Mouse (Mus musculus): Measurements from ENCODE around the gene Arid3a. TPM values are rescaled to one million over a fixed set of nuclear protein-coding genes. Genes with fewer than 3 reads are reported as not detected.

Arid3a gene
- polyA plus RNA-seq, 1 experiment from 2014 or later = 5.8 TPM

- WGBS (ENCODE audit: insufficient replicate concordance) = under 1% methylated on average over 59 of the region's 59 CpGs
- ATAC-seq (ENCODE audit: low read depth) = no peak
- H3K4me3 ChIP-seq (ENCODE audit: low read depth, low read length) = peak within 1 kb of the TSS; percentile 64
- H3K27me3 ChIP-seq (ENCODE audit: control insufficient read depth, insufficient read depth, low read depth, low read length) = peaks cover 28% of the 10 kb centered on the region
- no peaks in the 10 kb centered on the region; the same call in 1 of the 2 replicates for H3K9me3 ChIP-seq (replicated peaks; ENCODE audit: control insufficient read depth, low read length)
- H3K4me2 ChIP-seq (ENCODE audit: low read depth, low read length) = peak within 1 kb of the TSS; percentile 71
- H3K9ac ChIP-seq (ENCODE audit: low read depth, low read length) = peak within 1 kb of the TSS; percentile 58
- peaks cover 39% of the 10 kb centered on the region for H3K4me1 ChIP-seq (ENCODE audit: control insufficient read depth, low read depth, low read length)
- peaks cover 4% of the 10 kb centered on the region; the same call in 1 of the 2 replicates for H3K36me3 ChIP-seq (ENCODE audit: control insufficient read depth, insufficient read depth)
- H3K27ac ChIP-seq (ENCODE audit: low read length) = peak within 1 kb of the TSS; percentile 99
Observed at GRCm38 (mm10) chr10:79988506-79989271, 61.8 kb downstream of the Arid3a start, which contains the start of gene Cnn2. Gene Cnn2 (plus strand): TSS chr10:79988584.

GRCm38 (mm10) chr10:79989272-79989786 lies 62.5 kb downstream of the Arid3a start:
- Histone ChIP-seq H3K4me3 (ENCODE audit: low read depth, low read length) (peak overlapping the region; percentile 64), H3K27ac (ENCODE audit: low read length) (no peak overlapping the region), H3K4me1 (ENCODE audit: control insufficient read depth, low read depth, low read length) (peaks cover 39% of the 10 kb centered on the region), H3K27me3 (ENCODE audit: control insufficient read depth, insufficient read depth, low read depth, low read length) (peaks cover 28% of the 10 kb centered on the region), H3K4me2 (ENCODE audit: low read depth, low read length) (peak overlapping the region; percentile 28), H3K9ac (ENCODE audit: low read depth, low read length) (peak overlapping the region; percentile 58; the same call in 1 of the 2 replicates), H3K9me3 (replicated peaks; ENCODE audit: control insufficient read depth, low read length) (no peaks in the 10 kb centered on the region; the same call in 1 of the 2 replicates), H3K36me3 (ENCODE audit: control insufficient read depth, insufficient read depth) (peaks cover 4% of the 10 kb centered on the region; the same call in 1 of the 2 replicates)
- WGBS (ENCODE audit: insufficient replicate concordance) = 43% methylated on average over 8 of the region's 8 CpGs
- no peak for ATAC-seq (ENCODE audit: low read depth)

GRCm38 (mm10) chr10:79989870-79990269 lies 63.0 kb downstream of the Arid3a start:
- Histone ChIP-seq H3K4me3 (ENCODE audit: low read depth, low read length) (peak overlapping the region; percentile 64), H3K36me3 (ENCODE audit: control insufficient read depth, insufficient read depth) (peaks cover 4% of the 10 kb centered on the region; the same call in 1 of the 2 replicates), H3K4me2 (ENCODE audit: low read depth, low read length) (peak overlapping the region; percentile 28), H3K9ac (ENCODE audit: low read depth, low read length) (no peak overlapping the region), H3K9me3 (replicated peaks; ENCODE audit: control insufficient read depth, low read length) (no peaks in the 10 kb centered on the region; the same call in 1 of the 2 replicates), H3K27ac (ENCODE audit: low read length) (no peak overlapping the region; the same call in 1 of the 2 replicates), H3K4me1 (ENCODE audit: control insufficient read depth, low read depth, low read length) (peaks cover 42% of the 10 kb centered on the region), H3K27me3 (ENCODE audit: control insufficient read depth, insufficient read depth, low read depth, low read length) (peaks cover 28% of the 10 kb centered on the region)
- 53% methylated on average over 15 of the region's 15 CpGs for WGBS (ENCODE audit: insufficient replicate concordance)
- ATAC-seq (ENCODE audit: low read depth) = no peak

GRCm38 (mm10) chr10:79991099-79991498 lies 64.3 kb downstream of the Arid3a start:
- peaks cover 45% of the 10 kb centered on the region for H3K4me1 ChIP-seq (ENCODE audit: control insufficient read depth, low read depth, low read length)
- no peak for ATAC-seq (ENCODE audit: low read depth)
- no peaks in the 10 kb centered on the region; the same call in 1 of the 2 replicates for H3K9me3 ChIP-seq (replicated peaks; ENCODE audit: control insufficient read depth, low read length)
- H3K4me2 ChIP-seq (ENCODE audit: low read depth, low read length) = no peak overlapping the region
- H3K36me3 ChIP-seq (ENCODE audit: control insufficient read depth, insufficient read depth) = peaks cover 4% of the 10 kb centered on the region; the same call in 1 of the 2 replicates
- no peak overlapping the region for H3K9ac ChIP-seq (ENCODE audit: low read depth, low read length)
- 68% methylated on average over 12 of the region's 12 CpGs for WGBS (ENCODE audit: insufficient replicate concordance)
- H3K4me3 ChIP-seq (ENCODE audit: low read depth, low read length) = no peak overlapping the region
- peaks cover 28% of the 10 kb centered on the region for H3K27me3 ChIP-seq (ENCODE audit: control insufficient read depth, insufficient read depth, low read depth, low read length)
- no peak overlapping the region for H3K27ac ChIP-seq (ENCODE audit: low read length)

- no peak overlapping the region for H3K4me2 ChIP-seq (ENCODE audit: low read depth, low read length)
- ATAC-seq (ENCODE audit: low read depth) = no peak
- H3K9ac ChIP-seq (ENCODE audit: low read depth, low read length) = no peak overlapping the region
- H3K9me3 ChIP-seq (replicated peaks; ENCODE audit: control insufficient read depth, low read length) = no peaks in the 10 kb centered on the region; the same call in 1 of the 2 replicates
- peaks cover 41% of the 10 kb centered on the region for H3K4me1 ChIP-seq (ENCODE audit: control insufficient read depth, low read depth, low read length)
- H3K36me3 ChIP-seq (ENCODE audit: control insufficient read depth, insufficient read depth) = peaks cover 4% of the 10 kb centered on the region; the same call in 1 of the 2 replicates
- 81% methylated on average over 6 of the region's 6 CpGs for WGBS (ENCODE audit: insufficient replicate concordance)
- peaks cover 28% of the 10 kb centered on the region for H3K27me3 ChIP-seq (ENCODE audit: control insufficient read depth, insufficient read depth, low read depth, low read length)
- no peak overlapping the region for H3K27ac ChIP-seq (ENCODE audit: low read length)
- H3K4me3 ChIP-seq (ENCODE audit: low read depth, low read length) = no peak overlapping the region
Observed at GRCm38 (mm10) chr10:79991548-79991947, 64.7 kb downstream of the Arid3a start.

- peak overlapping the region; percentile 61 for H3K27ac ChIP-seq (ENCODE audit: low read length)
- WGBS (ENCODE audit: insufficient replicate concordance) = 48% methylated on average over 16 of the region's 16 CpGs
- peaks cover 4% of the 10 kb centered on the region; the same call in 1 of the 2 replicates for H3K36me3 ChIP-seq (ENCODE audit: control insufficient read depth, insufficient read depth)
- H3K4me2 ChIP-seq (ENCODE audit: low read depth, low read length) = peak overlapping the region; percentile 17; the same call in 1 of the 2 replicates
- H3K27me3 ChIP-seq (ENCODE audit: control insufficient read depth, insufficient read depth, low read depth, low read length) = peaks cover 6% of the 10 kb centered on the region
- H3K4me1 ChIP-seq (ENCODE audit: control insufficient read depth, low read depth, low read length) = peaks cover 24% of the 10 kb centered on the region
- ATAC-seq (ENCODE audit: low read depth) = no peak
- peak overlapping the region; percentile 19; the same call in 1 of the 2 replicates for H3K9ac ChIP-seq (ENCODE audit: low read depth, low read length)
- no peak overlapping the region for H3K4me3 ChIP-seq (ENCODE audit: low read depth, low read length)
- H3K9me3 ChIP-seq (replicated peaks; ENCODE audit: control insufficient read depth, low read length) = no peaks in the 10 kb centered on the region; the same call in 1 of the 2 replicates
Observed at GRCm38 (mm10) chr10:79994397-79995115, 67.7 kb downstream of the Arid3a start.

- no peaks in the 10 kb centered on the region for H3K27me3 ChIP-seq (ENCODE audit: control insufficient read depth, insufficient read depth, low read depth, low read length)
- peaks cover 4% of the 10 kb centered on the region; the same call in 1 of the 2 replicates for H3K36me3 ChIP-seq (ENCODE audit: control insufficient read depth, insufficient read depth)
- H3K9ac ChIP-seq (ENCODE audit: low read depth, low read length) = no peak overlapping the region
- peak overlapping the region; percentile 34; the same call in 1 of the 2 replicates for H3K4me2 ChIP-seq (ENCODE audit: low read depth, low read length)
- H3K4me3 ChIP-seq (ENCODE audit: low read depth, low read length) = no peak overlapping the region
- peaks cover 27% of the 10 kb centered on the region for H3K4me1 ChIP-seq (ENCODE audit: control insufficient read depth, low read depth, low read length)
- H3K9me3 ChIP-seq (replicated peaks; ENCODE audit: control insufficient read depth, low read length) = no peaks in the 10 kb centered on the region; the same call in 1 of the 2 replicates
- no peak for ATAC-seq (ENCODE audit: low read depth)
- H3K27ac ChIP-seq (ENCODE audit: low read length) = peak overlapping the region; percentile 31; the same call in 1 of the 2 replicates
- 37% methylated on average over 1 of the region's 1 CpGs for WGBS (ENCODE audit: insufficient replicate concordance)
Observed at GRCm38 (mm10) chr10:79995636-79996035, 68.8 kb downstream of the Arid3a start.

- peak within 1 kb of the TSS; percentile 82 for H3K4me2 ChIP-seq (ENCODE audit: low read depth, low read length)
- H3K4me1 ChIP-seq (ENCODE audit: control insufficient read depth, low read depth, low read length) = peaks cover 30% of the 10 kb centered on the region
- no peaks in the 10 kb centered on the region for H3K27me3 ChIP-seq (ENCODE audit: control insufficient read depth, insufficient read depth, low read depth, low read length)
- H3K9me3 ChIP-seq (replicated peaks; ENCODE audit: control insufficient read depth, low read length) = no peaks in the 10 kb centered on the region; the same call in 1 of the 2 replicates
- peak within 1 kb of the TSS; percentile 97 for H3K27ac ChIP-seq (ENCODE audit: low read length)
- peak; percentile 88 for ATAC-seq (ENCODE audit: low read depth)
- peak within 1 kb of the TSS; percentile 83 for H3K4me3 ChIP-seq (ENCODE audit: low read depth, low read length)
- H3K9ac ChIP-seq (ENCODE audit: low read depth, low read length) = peak within 1 kb of the TSS; percentile 81
- WGBS (ENCODE audit: insufficient replicate concordance) = under 1% methylated on average over 34 of the region's 34 CpGs
- H3K36me3 ChIP-seq (ENCODE audit: control insufficient read depth, insufficient read depth) = peaks cover 4% of the 10 kb centered on the region; the same call in 1 of the 2 replicates
Observed at GRCm38 (mm10) chr10:79996272-79997033, 69.6 kb downstream of the Arid3a start, which contains the start of gene Abca7. Gene Abca7 (plus strand): TSS chr10:79996494.
